In the genomic region with DNA sequence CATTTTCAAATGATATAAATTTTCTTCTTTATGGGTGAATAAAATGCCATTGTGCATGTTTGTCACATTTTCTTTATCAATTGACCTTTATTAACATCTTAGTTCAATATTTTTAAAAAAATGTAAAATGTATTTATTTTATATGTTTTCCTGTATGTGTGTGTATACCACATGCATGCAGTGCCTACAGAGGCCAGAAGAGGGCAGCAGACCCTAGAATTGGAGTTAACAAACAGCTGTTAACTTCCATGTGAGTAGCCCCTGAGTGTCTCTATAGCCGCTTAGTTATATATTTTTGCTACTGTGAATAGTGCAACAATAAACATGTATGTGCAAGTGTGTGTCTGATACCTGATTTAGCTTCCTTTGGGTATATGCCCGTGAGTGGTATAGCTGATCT, we compare ENCODE assay signal across 10 mouse cellular contexts. TPM values are rescaled to one million over a fixed set of nuclear protein-coding genes. Genes with fewer than 3 reads are reported as not detected.
DNase-seq lines count a peak whose midpoint lies in the region; TF ChIP-seq lines count a peak whose summit lies in the region.
"Had no signal": no experiment of that assay in that cellular context is flagged by ENCODE, and none has a peak within 500 bp of the region (broad histone marks: within the 10 kb centered on the region; RNA-seq: fewer than 3 reads in every experiment).

No protein-coding gene starts in this region.

- no peak for DNase-seq in gastrocnemius, adult 2 months
- DNase-seq in gastrocnemius, postnatal 36 days = no peak
- peak; percentile 4 for DNase-seq in retina, postnatal 1 day
- no peak for DNase-seq in retina, embryonic 14.5 days (ENCODE audit: low spot score)
- peak; percentile 20 for DNase-seq in c-Kit-positive CD71-positive TER-119-negative erythroid progenitor cells, embryonic 14.5 days (ENCODE audit: low read depth)
- peak; percentile 58 for DNase-seq in lung, postnatal 36 days
- DNase-seq in right cerebral cortex, postnatal 25 days = no peak
- DNase-seq in urinary bladder, postnatal 10 days (ENCODE audit: low spot score) = no peak

- no peak overlapping the region for H3K27ac ChIP-seq in gastrocnemius, adult 2 months
- H3K27ac ChIP-seq: heart, embryonic 13.5 days; limb, embryonic 15.5 days had no signal

- intact Hi-C loops in gastrocnemius, adult 2 months (cut with DNase I) = no loop called here
- intact Hi-C loops in gastrocnemius, postnatal 36 days (cut with DNase I) = no loop called here

- H3K4me3 ChIP-seq in gastrocnemius, adult 2 months = no peak overlapping the region
- H3K4me3 ChIP-seq: heart, embryonic 13.5 days; limb, embryonic 15.5 days had no signal

- peak; percentile 52 for TF ChIP-seq CTCF in gastrocnemius, adult 2 months (IDR thresholded peaks at IDR 0.05)

RNA-seq across cellular contexts. Expression of a gene that starts 25.4 kb away (rescaled TPM):
- total RNA-seq in gastrocnemius, adult 2 months (2021) = under 1 TPM in 1 of 2 experiments, not detected in 1; 0.08 TPM
- under 1 TPM; 0.10 to 0.71 TPM for total RNA-seq in gastrocnemius, postnatal 36 days (2021)

RNA-seq across cellular contexts. Expression of a gene that starts 38.3 kb away (rescaled TPM):
- total RNA-seq in gastrocnemius, adult 2 months (2021) = under 1 TPM; 0.11 to 0.15 TPM
- total RNA-seq in gastrocnemius, postnatal 36 days (2021) = under 1 TPM; 0.13 to 0.17 TPM

RNA-seq across cellular contexts. Expression of a gene that starts 56.5 kb away (rescaled TPM):
- 10 to 100 TPM in 1 of 2 experiments, 1 to 10 TPM in 1; 9.0 to 12.7 TPM for total RNA-seq in gastrocnemius, adult 2 months (2021)
- total RNA-seq in gastrocnemius, postnatal 36 days (2021) = 10 to 100 TPM; 11.1 to 12.7 TPM

Comparison
In these comparisons a context has a peak if more than half of its experiments do, and no peak if none do; other contexts are left out.
1. DNase-seq: peak in retina, postnatal 1 day (single experiment), c-Kit-positive CD71-positive TER-119-negative erythroid progenitor cells, embryonic 14.5 days (single experiment) and lung, postnatal 36 days (single experiment); none in gastrocnemius, adult 2 months (single experiment), gastrocnemius, postnatal 36 days (0 of 2), retina, embryonic 14.5 days (single experiment), right cerebral cortex, postnatal 25 days (single experiment) and urinary bladder, postnatal 10 days (single experiment).